Mouse (Mus musculus): ENCODE data around the gene Nkiras1.
"Not testable (repeated sequence)": the region's sequence is repeated elsewhere in the genome, so short reads cannot be mapped to it uniquely, and the experiment has no call there.

Gene Nkiras1

GRCm38 (mm10) chr14:18270529-18271441 is at the start of gene Nkiras1, which contains the start of gene Rpl15:
TSS of gene Nkiras1 (plus strand) at chr14:18271136.
TSS of gene Rpl15 (minus strand) at chr14:18271391.
- peak; percentile 97 to 99 for DNase-seq

GRCm38 (mm10) chr14:18221977-18222376 is 49.0 kb upstream of the Nkiras1 start:
- DNase-seq = no peak

- not testable (repeated sequence) for DNase-seq
Observed at GRCm38 (mm10) chr14:18225431-18225830, 45.5 kb upstream of the Nkiras1 start.

GRCm38 (mm10) chr14:18226181-18226580 is 44.8 kb upstream of the Nkiras1 start:
- peak; percentile 32 to 51 for DNase-seq

- not testable (repeated sequence) for DNase-seq
Observed at GRCm38 (mm10) chr14:18229751-18230150, 41.2 kb upstream of the Nkiras1 start.

- DNase-seq = not testable (repeated sequence)
Observed at GRCm38 (mm10) chr14:18231866-18232265, 39.1 kb upstream of the Nkiras1 start.

GRCm38 (mm10) chr14:18233076-18233475 is 37.9 kb upstream of the Nkiras1 start:
- no peak for DNase-seq

- DNase-seq = no peak
Observed at GRCm38 (mm10) chr14:18233981-18234960, 36.7 kb upstream of the Nkiras1 start.

- DNase-seq = not testable (repeated sequence)
Observed at GRCm38 (mm10) chr14:18236496-18237235, 34.3 kb upstream of the Nkiras1 start.

GRCm38 (mm10) chr14:18237381-18237780 is 33.6 kb upstream of the Nkiras1 start:
- no peak for DNase-seq

- peak; percentile 99 for DNase-seq
Observed at GRCm38 (mm10) chr14:18238131-18238749, 32.7 kb upstream of the Nkiras1 start.

- DNase-seq = peak; percentile 98 to 99
Observed at GRCm38 (mm10) chr14:18238750-18239731, 31.9 kb upstream of the Nkiras1 start, which contains the start of gene Nr1d2. TSS of gene Nr1d2 (minus strand) at chr14:18239127.

GRCm38 (mm10) chr14:18240132-18240531 is 30.8 kb upstream of the Nkiras1 start:
- DNase-seq = no peak

- DNase-seq = no peak
Observed at GRCm38 (mm10) chr14:18241786-18242185, 29.1 kb upstream of the Nkiras1 start.

- DNase-seq = no peak
Observed at GRCm38 (mm10) chr14:18242638-18243130, 28.3 kb upstream of the Nkiras1 start.

GRCm38 (mm10) chr14:18261203-18261602 is 9.7 kb upstream of the Nkiras1 start:
- DNase-seq = no peak

- peak; percentile 48 to 54 for DNase-seq
Observed at GRCm38 (mm10) chr14:18263427-18263826, 7.5 kb upstream of the Nkiras1 start.

- not testable (repeated sequence) for DNase-seq
Observed at GRCm38 (mm10) chr14:18269947-18270528, 898 bp upstream of the Nkiras1 start.

GRCm38 (mm10) chr14:18271666-18272065 is 730 bp downstream of the Nkiras1 start:
- no peak for DNase-seq

- no peak for DNase-seq
Observed at GRCm38 (mm10) chr14:18274526-18274925, 3.6 kb downstream of the Nkiras1 start.
